Mouse (Mus musculus) mouse embryonic stem cell (cell line): Measurements from ENCODE around the gene Mctp1.
"Not testable (repeated sequence)": the region's sequence is repeated elsewhere in the genome, so short reads cannot be mapped to it uniquely, and the experiment has no call there.

ENCODE experiments used
- in situ Hi-C, 2 experiments: fragments of 300-500 bp; cut with MboI; formaldehyde crosslinking; loops; 1 replicate in 1 of 2; 3 replicates in 1 of 2; pipeline ENCODE4 v1.14.3; 2019 to 2020; ENCODE audit warnings: low sequenced_read_pairs in 2 of 2, low pct_unique_long_range_greater_than_20kb in 1 of 2, mixed read lengths in 1 of 2; ENCODE audit not compliant: unreplicated experiment in 1 of 2

Gene Mctp1

GRCm38 (mm10) chr13:76446059-76446458 is 61.7 kb downstream of the Mctp1 start:
- in situ Hi-C loops: no loop called here

- in situ Hi-C loops: no loop called here
Measured at GRCm38 (mm10) chr13:76447528-76447927, 63.2 kb downstream of the Mctp1 start.

- in situ Hi-C loops: not testable (repeated sequence)
Measured at GRCm38 (mm10) chr13:76451526-76451925, 67.2 kb downstream of the Mctp1 start.

- in situ Hi-C loops: no loop called here
Measured at GRCm38 (mm10) chr13:76481601-76482000, 97.3 kb downstream of the Mctp1 start.

- in situ Hi-C loops: no loop called here
Measured at GRCm38 (mm10) chr13:76482998-76483397, 98.7 kb downstream of the Mctp1 start.

- in situ Hi-C loops: no loop called here
Measured at GRCm38 (mm10) chr13:76484086-76484709, 99.9 kb downstream of the Mctp1 start.

GRCm38 (mm10) chr13:76515896-76516295 is 131.6 kb downstream of the Mctp1 start:
- in situ Hi-C loops: no loop called here

GRCm38 (mm10) chr13:76523170-76523569 is 138.8 kb downstream of the Mctp1 start:
- in situ Hi-C loops: no loop called here

GRCm38 (mm10) chr13:76527326-76527725 is 143.0 kb downstream of the Mctp1 start:
- in situ Hi-C loops: no loop called here

GRCm38 (mm10) chr13:76527751-76528150 is 143.4 kb downstream of the Mctp1 start:
- in situ Hi-C loops: no loop called here

GRCm38 (mm10) chr13:76529915-76530314 is 145.6 kb downstream of the Mctp1 start:
- in situ Hi-C loops: no loop called here

- in situ Hi-C loops: no loop called here
Measured at GRCm38 (mm10) chr13:76530867-76531504, 146.7 kb downstream of the Mctp1 start.

GRCm38 (mm10) chr13:76547854-76548253 is 163.5 kb downstream of the Mctp1 start:
- in situ Hi-C loops: no loop called here

GRCm38 (mm10) chr13:76560918-76561317 is 176.6 kb downstream of the Mctp1 start:
- in situ Hi-C loops: no loop called here

- in situ Hi-C loops: no loop called here
Measured at GRCm38 (mm10) chr13:76561594-76561993, 177.3 kb downstream of the Mctp1 start.

- in situ Hi-C loops: no loop called here
Measured at GRCm38 (mm10) chr13:76564061-76564460, 179.7 kb downstream of the Mctp1 start.

GRCm38 (mm10) chr13:76566024-76566423 is 181.7 kb downstream of the Mctp1 start:
- in situ Hi-C loops: no loop called here

- in situ Hi-C loops: no loop called here
Measured at GRCm38 (mm10) chr13:76567448-76567847, 183.1 kb downstream of the Mctp1 start.

- in situ Hi-C loops: no loop called here
Measured at GRCm38 (mm10) chr13:76568569-76569211, 184.4 kb downstream of the Mctp1 start.

GRCm38 (mm10) chr13:76579414-76579813 is 195.1 kb downstream of the Mctp1 start:
- in situ Hi-C loops: no loop called here
